Mouse (Mus musculus) G1E (cell line): ENCODE data around the gene Anln. TPM values are rescaled to one million over a fixed set of nuclear protein-coding genes. Genes with fewer than 3 reads are reported as not detected.

Experiments used
- ATAC-seq: 2 replicates; pipeline ENCODE4 v1.8.0; 2016; ENCODE audit warnings: mild to moderate bottlenecking; ENCODE audit not compliant: insufficient number of reproducible peaks, poor library complexity, low FRiP score, severe bottlenecking; ENCODE audit errors: extremely low read depth
- DNase-seq: peaks from one replicate; pipeline ENCODE4 v3.0.0; 2012; ENCODE audit warnings: low spot score
- H3K27me3 ChIP-seq: 2 replicates; pipeline ENCODE4 v1.6.1; 2012; ENCODE audit warnings: mild to moderate bottlenecking, low read length, inconsistent platforms; ENCODE audit not compliant: insufficient read depth
- H3K36me3 ChIP-seq: replicated peaks from 2 replicates; pipeline ENCODE3; 2012; ENCODE audit warnings: mild to moderate bottlenecking, inconsistent platforms
- H3K4me1 ChIP-seq: 2 replicates; pipeline ENCODE4 v1.6.1; 2012; ENCODE audit warnings: low read depth, low read length, inconsistent platforms, mixed read lengths; ENCODE audit not compliant: insufficient read depth
- H3K4me3 ChIP-seq: 2 replicates; pipeline ENCODE4 v1.5.1; 2012; ENCODE audit warnings: low read depth, mild to moderate bottlenecking, inconsistent platforms, low read length, moderate library complexity, mixed read lengths
- H3K9me3 ChIP-seq: replicated peaks from 2 replicates; pipeline ENCODE4 v1.6.1; 2012; ENCODE audit warnings: inconsistent platforms
- CTCF ChIP-seq: IDR thresholded peaks from 2 replicates; pipeline ENCODE4 v1.5.1; 2012; ENCODE audit warnings: low read depth, low read length, inconsistent platforms, mixed read lengths
- GATA1 ChIP-seq: IDR thresholded peaks from 2 replicates; pipeline ENCODE4 v1.6.1; 2012; ENCODE audit warnings: borderline replicate concordance, low read length, inconsistent platforms, mixed read lengths
- GATA2 ChIP-seq: IDR thresholded peaks from 2 replicates; pipeline ENCODE4 v1.6.1; 2012; ENCODE audit warnings: low read depth, low read length, inconsistent platforms, borderline replicate concordance
- POLR2AphosphoS5 ChIP-seq: IDR thresholded peaks from 2 replicates; pipeline ENCODE4 v1.6.1; 2012; ENCODE audit warnings: low read depth, low read length, inconsistent platforms; ENCODE audit not compliant: insufficient replicate concordance
- TAL1 ChIP-seq: conservative IDR thresholded peaks from 2 replicates; pipeline ENCODE4 v1.6.1; 2012; ENCODE audit warnings: low read depth, low read length, inconsistent platforms, mixed read lengths
- polyA plus RNA-seq: library from polyadenylated mRNA; stranded (reverse); fragments of >175 nt; gene quantifications from 2 replicates; pipeline ENCODE4 v1.2.3, GENCODE M21; 2012
- total RNA-seq, 2 experiments: library from RNA; stranded (forward) in 1 of 2; stranded (reverse) in 1 of 2; fragments of 200-1000 nt in 1 of 2; fragments of >200 nt in 1 of 2; fragmentation: Nextera tagmentation in 1 of 2; gene quantifications; 2 replicates each; pipeline ENCODE4 v1.2.3; 2014 to 2017

The Anln gene
- total and polyA plus RNA-seq, 3 experiments: 8.7 to 184 (median 62.4) TPM

- TF ChIP-seq CTCF (no peak), GATA1 (no peak), POLR2AphosphoS5 (no peak), GATA2 (no peak)
- no peak for ATAC-seq
- Histone ChIP-seq H3K4me1 (peaks cover 12% of the 10 kb centered on the region), H3K27me3 (no peaks in the 10 kb centered on the region), H3K9me3 (no peaks in the 10 kb centered on the region), H3K36me3 (peaks cover 94% of the 10 kb centered on the region), H3K4me3 (no peak overlapping the region)
- no peak for DNase-seq
Observed at GRCm38 (mm10) chr9:22360916-22361315, 28.1 kb downstream of the Anln start.

- ATAC-seq (no peak), DNase-seq (no peak)
- Histone ChIP-seq H3K9me3 (no peaks in the 10 kb centered on the region), H3K4me1 (no peaks in the 10 kb centered on the region), H3K4me3 (no peak overlapping the region), H3K27me3 (no peaks in the 10 kb centered on the region), H3K36me3 (peaks cover 93% of the 10 kb centered on the region)
- no peak for TF ChIP-seq GATA2
- TF ChIP-seq GATA1: no peak
- TF ChIP-seq TAL1: no peak
- TF ChIP-seq CTCF: no peak
- no peak for TF ChIP-seq POLR2AphosphoS5
Observed at GRCm38 (mm10) chr9:22355919-22356318, 33.1 kb downstream of the Anln start.

GRCm38 (mm10) chr9:22353901-22354300 is 35.1 kb downstream of the Anln start:
- peaks cover 86% of the 10 kb centered on the region for H3K36me3 ChIP-seq

GRCm38 (mm10) chr9:22353465-22353864 is 35.5 kb downstream of the Anln start:
- no peak for TF ChIP-seq CTCF
- TF ChIP-seq POLR2AphosphoS5: no peak
- Histone ChIP-seq H3K4me3 (no peak overlapping the region), H3K4me1 (no peaks in the 10 kb centered on the region), H3K36me3 (peaks cover 83% of the 10 kb centered on the region), H3K27me3 (no peaks in the 10 kb centered on the region), H3K9me3 (no peaks in the 10 kb centered on the region)
- no peak for ATAC-seq
- DNase-seq: no peak

More at GRCm38 (mm10) chr9:22353901-22354300, 35.1 kb downstream of the Anln start:
- H3K9me3 ChIP-seq: no peaks in the 10 kb centered on the region
- ATAC-seq (no peak), DNase-seq (no peak)
- H3K4me1 ChIP-seq: no peaks in the 10 kb centered on the region
- no peaks in the 10 kb centered on the region for H3K27me3 ChIP-seq
- no peak overlapping the region for H3K4me3 ChIP-seq
- no peak for TF ChIP-seq TAL1
- no peak for TF ChIP-seq CTCF
- TF ChIP-seq GATA1: no peak
- no peak for TF ChIP-seq POLR2AphosphoS5
- no peak for TF ChIP-seq GATA2

GRCm38 (mm10) chr9:22340331-22340730 is 48.7 kb downstream of the Anln start:
- no peaks in the 10 kb centered on the region for H3K9me3 ChIP-seq
- no peak overlapping the region for H3K4me3 ChIP-seq
- no peaks in the 10 kb centered on the region for H3K27me3 ChIP-seq
- TF ChIP-seq POLR2AphosphoS5 (no peak), GATA2 (no peak), GATA1 (no peak), TAL1 (no peak), CTCF (no peak)
- DNase-seq (no peak), ATAC-seq (no peak)
- H3K36me3 ChIP-seq: peaks cover 86% of the 10 kb centered on the region
- H3K4me1 ChIP-seq: peaks cover 2% of the 10 kb centered on the region; the same call in 1 of the 2 replicates

- Histone ChIP-seq H3K4me1 (peaks cover 2% of the 10 kb centered on the region; the same call in 1 of the 2 replicates), H3K9me3 (no peaks in the 10 kb centered on the region), H3K27me3 (no peaks in the 10 kb centered on the region), H3K4me3 (no peak overlapping the region), H3K36me3 (peaks cover 89% of the 10 kb centered on the region)
- no peak for DNase-seq
- TF ChIP-seq GATA2 (no peak), POLR2AphosphoS5 (no peak), TAL1 (no peak), CTCF (no peak)
- ATAC-seq: no peak
Observed at GRCm38 (mm10) chr9:22337217-22337616, 51.8 kb downstream of the Anln start.
